Mouse (Mus musculus) spleen, postnatal 4 days (tissue): ENCODE data around the gene Tmod4.
A peak's percentile ranks its signal among the peaks of the same experiment; 100 is the strongest.
"Not testable (repeated sequence)": the region's sequence is repeated elsewhere in the genome, so short reads cannot be mapped to it uniquely, and the experiment has no call there.

Experiments used
- DNase-seq, 2 experiments: peaks; one replicate each; pipeline ENCODE4 v3.0.0; 2022; ENCODE audit warnings: low spot score in 2 of 2

Gene Tmod4

DNA sequence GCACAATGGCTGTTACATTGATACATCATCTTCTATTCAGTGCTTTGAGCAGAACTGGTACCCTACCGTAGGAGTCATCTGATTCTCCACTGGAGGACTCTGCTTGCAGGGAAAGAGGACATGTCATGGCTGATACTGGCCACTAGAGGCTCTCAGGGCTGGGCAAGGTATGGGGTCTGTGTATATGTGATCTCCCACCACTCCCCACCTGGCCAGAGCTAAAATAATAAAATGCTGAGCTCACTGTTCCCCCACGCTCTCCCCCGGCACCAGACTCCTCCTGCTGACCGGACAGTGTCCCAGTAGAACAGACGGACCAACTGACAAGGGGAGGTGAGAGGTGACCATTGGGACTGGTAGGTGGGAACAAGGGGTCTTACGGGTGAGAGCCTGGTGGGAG, at the start of gene Tmod4:
TSS of gene Tmod4 (plus strand) at position 231 of the 400 bp plus-strand sequence.
- no peak for DNase-seq

DNA sequence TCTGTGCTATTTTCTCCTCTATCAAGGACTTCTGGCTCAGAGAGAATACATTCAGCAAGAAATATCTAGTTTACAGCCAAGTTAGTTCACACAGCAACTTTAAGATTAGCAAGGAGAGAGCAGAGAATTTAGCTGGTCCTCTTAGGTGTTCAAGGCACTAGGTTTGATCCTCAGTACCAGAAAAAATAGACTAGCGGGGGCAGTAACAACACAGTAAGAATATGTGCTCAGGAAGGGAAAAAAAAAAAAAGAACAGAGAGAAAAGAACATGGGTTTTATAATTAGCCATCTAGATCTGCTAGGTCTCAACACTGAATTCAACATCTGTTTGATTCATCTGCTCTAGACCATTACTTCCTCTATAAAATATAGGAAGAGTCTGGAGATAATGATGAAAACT, 36.2 kb upstream of the Tmod4 start:
- no peak for DNase-seq

DNA sequence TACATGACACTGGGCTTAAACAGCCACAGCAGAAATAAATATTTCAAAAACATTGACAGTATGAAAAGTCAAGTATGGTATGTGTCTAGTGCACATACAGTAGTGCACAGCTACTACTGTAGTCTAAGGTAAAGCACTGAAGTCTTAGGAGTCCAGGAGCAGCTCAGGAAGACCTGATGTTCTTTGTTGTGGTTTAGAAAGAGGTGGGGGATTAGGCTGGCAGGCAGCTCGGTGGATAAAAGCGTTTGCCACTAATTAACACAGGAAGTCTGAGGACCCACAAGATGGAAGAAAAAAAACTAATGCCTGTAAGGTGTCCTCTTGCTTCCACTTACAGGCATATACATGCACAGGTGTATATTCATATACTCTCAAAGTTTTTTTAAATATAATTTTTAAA, 23.4 kb upstream of the Tmod4 start:
- DNase-seq, result no peak

DNA sequence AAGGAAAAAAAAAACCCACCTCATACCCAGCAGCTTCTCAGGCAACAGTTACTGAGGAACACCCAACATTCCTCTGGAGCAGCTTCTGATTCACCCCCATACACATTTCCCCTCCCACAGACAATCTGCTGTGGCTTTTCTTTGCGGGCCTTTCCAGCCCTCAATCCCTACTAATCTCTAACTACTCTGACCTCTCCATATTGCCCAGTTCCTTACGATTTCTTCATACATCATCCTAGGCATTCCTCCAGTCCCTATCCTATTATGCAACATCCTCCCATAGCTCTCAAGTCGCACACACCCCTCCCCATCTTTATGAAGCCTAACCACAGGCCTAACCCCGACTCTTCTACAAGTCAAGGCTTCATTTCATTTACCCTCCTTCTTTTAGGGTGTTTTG, 19.2 kb upstream of the Tmod4 start:
- no peak for DNase-seq

DNA sequence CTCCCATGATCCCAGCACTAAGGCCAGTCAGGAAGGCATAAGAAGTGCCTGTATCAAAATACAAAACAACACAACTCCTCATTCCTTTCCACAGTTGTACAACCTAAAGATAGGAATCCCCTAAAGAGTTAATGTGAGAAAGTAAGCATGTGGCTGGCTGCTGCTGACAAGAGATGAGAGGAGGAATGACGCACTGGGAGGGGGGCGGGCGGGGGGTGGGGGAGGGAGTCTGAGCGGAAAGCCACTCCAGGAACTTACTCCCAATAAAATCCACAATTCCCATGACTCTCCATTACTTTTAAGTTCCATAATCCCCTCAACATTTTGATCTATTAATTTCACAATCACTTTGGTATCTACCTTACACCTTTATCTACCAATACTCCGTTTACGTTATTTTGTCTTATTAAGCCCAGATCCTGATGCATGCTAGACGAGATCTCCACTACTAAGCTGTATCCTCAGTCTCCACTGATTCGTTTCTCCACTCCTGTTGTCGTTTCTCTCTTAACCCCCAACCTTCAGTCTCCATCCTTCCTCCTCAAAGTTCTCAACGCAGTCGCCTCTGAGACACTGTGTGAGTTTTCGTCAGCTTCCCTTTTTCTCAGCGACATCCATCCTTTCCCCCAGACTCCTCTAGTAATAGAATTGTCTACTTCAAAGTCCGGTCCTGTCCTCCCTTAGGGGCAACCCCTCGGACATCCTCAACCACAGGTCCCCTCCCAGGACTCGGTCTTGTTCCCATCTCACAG, 18.5 kb upstream of the Tmod4 start:
- no peak for DNase-seq

DNA sequence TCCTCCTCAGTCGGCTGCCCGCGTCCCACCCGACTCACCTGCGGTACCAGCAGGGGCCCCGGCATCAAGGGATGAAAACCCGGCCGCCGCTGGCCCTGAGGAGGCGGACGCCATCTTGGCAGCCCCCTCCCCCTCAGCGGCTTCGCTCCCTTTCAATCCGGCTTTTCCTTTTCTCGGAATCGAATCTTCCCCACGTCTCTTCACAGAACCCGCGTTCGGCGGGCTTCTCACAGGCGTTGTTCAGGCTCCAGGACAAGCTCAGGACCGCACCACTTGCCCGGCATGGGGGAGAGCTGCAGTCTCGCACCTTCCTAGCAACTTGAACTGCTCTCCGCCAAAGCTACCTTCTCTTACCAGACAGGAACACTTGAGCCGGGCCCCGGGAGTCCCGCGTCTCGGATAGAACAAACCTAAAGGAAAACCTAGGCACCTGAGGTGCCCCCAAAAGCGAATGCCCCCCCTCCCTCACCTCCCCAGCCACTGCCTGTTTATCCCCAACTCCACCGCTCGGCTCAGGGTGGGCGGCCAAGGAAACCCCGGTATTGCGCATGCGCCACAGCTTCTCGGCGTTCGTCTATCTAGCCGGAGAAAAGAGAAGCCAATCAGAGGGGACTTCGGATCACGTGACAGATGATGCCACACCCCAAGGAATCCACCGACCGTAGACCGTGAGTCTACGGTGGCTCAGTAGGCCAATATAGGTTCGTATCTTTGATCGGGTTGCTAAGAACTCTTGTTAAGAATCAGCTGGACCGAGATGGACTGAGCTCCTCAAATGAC, 17.7 kb upstream of the Tmod4 start, which contains the start of gene Pip5k1a:
TSS of gene Pip5k1a (minus strand) at position 593 of the 780 bp plus-strand sequence.
- DNase-seq, result peak; percentile 96 to 98

DNA sequence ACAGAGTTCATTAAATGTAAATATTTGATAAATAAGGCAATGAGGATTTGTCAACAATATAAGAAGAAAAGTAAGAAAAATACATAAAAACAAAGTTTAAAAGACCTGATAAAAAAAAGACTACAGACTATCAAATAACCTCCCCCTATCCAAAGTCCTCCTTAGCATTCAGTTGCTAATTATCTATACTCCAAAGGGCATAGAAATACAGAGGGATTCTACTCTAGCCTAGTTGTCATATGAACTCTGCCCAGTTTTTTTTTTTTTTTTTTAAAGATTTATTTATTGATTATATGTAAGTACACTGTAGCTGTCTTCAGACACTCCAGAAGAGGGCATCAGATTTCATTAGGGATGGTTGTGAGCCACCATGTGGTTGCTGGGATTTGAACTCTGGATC, 17.0 kb upstream of the Tmod4 start:
- not testable (repeated sequence) for DNase-seq

DNA sequence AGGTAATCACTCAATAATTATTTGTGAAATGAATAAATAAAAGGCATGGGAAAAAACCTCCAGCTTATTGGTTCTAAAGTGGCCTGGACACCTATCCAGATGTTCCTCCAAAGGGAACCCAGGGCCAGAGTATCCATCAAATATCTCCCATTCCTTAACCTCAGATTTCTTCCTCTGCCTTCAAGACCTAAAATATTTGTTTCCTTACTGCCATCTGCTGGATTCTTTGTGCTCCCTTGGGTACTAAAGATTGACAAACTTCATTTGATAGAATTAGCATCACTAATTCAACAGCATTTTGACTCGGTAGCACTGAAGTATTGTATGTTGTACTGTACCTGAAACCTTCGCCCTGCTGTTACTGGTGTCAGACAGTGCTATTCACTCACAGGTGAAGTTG, 16.4 kb upstream of the Tmod4 start:
- DNase-seq, result no peak

DNA sequence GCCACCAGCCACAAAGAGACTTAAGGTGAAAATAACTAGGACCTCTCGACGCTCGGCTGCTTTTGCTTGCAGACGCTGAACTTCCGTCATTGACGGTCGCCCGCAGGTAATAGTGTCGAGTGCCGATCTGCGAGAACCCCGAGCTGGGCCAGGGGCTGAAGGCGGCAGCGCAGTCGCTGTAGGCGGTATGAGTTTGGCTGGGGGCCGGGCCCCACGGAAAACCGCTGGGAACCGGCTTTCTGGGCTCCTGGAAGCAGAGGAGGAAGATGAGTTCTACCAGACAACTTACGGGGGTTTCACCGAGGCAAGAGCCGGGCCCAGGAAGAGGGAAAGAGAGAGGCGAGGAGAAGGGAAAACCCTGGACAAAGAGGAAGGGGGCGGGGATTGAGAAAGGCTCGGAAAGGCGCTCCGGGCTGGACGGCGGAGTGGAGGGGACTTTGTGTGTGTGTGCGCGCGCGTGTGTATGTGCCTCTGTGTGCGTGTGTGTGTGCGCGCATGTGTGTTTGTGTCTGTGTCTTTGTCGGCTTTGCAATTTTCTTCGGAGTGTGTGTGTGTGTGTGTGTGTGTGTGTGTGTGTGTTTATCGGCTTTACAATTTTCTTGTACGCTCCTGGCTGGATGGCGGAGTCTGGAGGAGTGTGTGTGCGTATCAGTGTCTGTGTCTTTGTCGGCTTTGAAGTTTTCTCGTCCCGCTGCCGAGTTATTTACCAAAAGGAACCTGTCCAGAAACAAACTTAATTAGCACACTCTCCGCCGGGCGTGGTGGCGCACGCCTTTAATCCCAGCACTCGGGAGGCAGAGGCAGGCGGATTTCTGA, 13.2 kb upstream of the Tmod4 start, which contains the start of gene Vps72:
TSS of gene Vps72 (plus strand) at position 112 of the 816 bp plus-strand sequence.
- DNase-seq, result peak; percentile 86 to 91

DNA sequence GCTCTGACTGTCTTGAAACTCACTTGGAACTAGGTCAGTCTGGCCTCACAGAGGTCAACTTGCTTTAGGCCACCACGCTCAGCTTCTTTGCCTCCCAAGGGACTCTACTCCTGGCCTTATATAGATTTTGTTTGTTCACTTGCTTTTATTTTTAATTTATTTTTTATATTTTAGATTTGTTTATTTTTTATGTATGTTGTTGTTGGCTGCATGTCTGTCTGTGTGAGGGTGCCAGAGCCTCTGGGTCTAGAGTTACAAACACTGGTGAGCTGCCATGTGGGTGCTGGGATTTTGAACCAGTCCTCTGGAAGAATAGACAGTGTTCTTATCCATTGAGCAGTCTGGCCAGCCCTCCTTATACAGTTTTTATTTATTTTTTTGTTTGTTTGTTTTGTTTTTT, 11.5 kb upstream of the Tmod4 start:
- no peak for DNase-seq

DNA sequence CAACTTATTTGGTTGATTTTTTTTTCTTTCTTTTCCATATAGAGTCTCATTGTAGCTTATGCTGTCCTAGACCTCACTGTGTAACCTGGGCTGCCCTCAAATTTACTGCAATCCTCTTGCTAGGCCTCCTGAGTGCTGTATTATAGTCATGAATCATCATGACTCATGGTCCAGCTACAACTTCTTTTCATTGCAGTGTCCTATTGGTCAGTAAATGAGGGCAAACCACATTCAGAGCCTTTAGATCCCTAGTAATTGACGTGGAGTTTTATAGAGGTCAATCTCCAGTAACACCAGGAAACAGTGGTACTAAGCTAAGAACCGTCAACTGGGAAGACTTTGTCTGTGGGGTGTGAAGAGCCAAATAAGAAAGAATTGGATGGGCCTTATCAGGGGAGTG, 6.5 kb upstream of the Tmod4 start:
- DNase-seq, result no peak

DNA sequence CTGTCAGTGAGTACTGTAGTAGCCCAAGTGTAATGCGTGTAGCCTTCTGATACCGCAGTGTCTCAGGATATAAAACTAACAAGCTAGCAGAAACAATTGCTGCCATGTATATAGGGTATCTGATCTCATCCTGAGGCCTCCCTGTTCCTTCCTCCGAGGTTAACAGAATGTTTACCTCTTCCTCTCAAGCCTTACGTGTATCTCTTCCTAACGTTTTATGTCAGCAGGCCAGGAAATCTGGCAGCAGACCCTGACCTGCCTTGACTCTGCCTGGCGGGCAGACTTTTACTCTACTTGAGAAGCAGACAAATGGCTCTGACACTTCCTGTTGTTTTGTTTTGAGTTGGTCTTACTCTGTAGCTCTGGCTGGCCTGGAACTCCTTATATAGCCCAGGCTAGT, 2.7 kb upstream of the Tmod4 start:
- DNase-seq, result no peak

DNA sequence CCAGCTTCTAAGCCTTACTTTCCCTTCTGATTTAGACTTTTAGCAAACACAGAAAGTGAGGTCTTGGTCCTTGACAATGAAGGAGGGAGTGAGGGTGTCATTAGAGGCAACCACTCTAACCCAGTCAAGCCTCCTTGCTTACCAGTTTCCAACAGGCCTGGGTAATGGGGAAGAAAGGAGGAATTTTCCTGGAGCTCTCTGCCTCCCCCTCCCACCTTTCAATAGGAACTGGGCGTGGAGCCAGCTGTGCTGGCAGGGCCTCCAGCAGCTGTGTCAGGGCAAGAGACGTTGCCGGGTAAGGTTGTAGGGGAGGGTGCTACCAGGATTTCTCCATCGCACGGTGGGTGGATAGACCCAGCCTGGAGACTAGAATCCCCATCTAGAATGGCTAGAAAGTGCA, 696 bp downstream of the Tmod4 start:
- no peak for DNase-seq

DNA sequence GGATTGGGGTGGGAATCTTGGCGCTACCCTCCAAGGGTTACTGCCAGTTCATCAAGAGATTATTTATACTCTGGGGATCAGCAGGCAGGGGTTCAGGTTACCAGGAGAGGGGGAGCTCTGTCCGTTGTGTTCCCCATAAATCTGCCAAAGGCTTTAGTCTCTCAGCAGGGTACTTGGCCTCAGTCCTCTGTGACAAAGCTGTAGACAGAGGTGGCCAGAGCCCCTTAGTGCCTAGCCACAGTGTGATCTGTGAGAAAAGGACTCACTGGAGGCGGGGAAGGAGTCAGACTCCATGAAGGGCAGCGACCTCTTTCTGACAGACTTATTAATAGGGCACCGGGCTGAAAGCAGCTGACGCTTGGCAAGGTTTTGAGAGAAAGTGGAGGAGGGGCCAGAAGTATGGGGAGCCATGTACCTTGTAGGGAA, 5.0 kb downstream of the Tmod4 start:
- DNase-seq, result no peak

DNA sequence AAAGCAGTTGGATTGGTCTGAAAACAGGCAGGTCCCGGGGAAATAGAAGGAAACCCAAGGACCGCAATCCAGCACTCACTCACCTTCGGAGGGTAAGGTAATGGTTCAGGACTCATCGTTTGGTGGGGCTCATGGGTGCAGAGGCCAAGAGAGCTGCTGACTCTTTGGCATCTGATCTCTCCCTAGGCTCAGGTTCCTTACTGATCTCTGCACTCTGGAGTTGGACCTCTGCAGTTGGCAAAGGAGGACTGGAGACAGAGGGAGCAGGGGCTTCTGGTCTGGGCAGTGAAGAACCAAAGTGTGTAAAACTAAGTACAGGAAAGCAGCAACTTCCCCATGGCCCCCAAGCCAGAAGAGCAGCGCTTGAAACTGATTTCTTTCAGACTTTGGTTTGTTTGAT, 5.8 kb downstream of the Tmod4 start:
- DNase-seq, result no peak

DNA sequence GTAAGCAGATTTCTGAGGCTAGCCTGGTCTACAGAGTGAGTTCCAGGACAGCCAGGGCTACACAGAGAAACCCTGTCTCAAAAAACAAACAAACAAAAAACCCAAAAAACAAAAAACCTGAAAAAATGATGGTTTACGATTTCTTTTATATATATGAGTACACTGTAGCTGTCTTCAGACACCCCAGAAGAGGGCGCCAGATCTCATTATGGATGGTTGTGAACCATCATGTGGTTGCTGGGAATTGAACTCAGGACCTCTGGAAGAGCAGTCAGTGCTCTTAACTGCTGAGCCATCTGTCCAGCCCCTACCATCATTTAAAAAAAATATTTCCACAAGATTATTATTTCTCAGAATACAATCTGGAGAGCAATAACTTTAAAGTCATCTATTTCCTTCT, 8.1 kb downstream of the Tmod4 start:
- not testable (repeated sequence) for DNase-seq

DNA sequence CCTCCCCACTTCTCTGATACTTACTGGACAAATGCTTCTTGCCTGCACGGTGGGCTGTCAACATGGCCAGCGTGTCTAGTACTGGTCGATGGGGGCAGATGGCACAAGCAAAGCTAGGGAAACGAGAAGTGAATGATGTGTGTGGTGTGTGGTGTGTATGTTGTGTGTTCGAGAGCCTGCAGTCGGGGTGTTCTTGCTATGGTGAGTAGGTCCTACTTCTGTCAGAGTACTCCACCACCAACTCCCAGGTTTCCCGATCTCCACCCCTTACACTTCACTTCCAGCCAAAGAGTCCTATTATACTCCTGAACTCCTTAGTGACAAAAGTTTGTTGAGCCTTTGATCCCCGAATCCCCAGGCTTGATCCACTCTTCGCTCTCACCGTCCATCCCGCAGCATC, 8.9 kb downstream of the Tmod4 start:
- peak in 1 of 2 experiments; percentile 66 for DNase-seq

DNA sequence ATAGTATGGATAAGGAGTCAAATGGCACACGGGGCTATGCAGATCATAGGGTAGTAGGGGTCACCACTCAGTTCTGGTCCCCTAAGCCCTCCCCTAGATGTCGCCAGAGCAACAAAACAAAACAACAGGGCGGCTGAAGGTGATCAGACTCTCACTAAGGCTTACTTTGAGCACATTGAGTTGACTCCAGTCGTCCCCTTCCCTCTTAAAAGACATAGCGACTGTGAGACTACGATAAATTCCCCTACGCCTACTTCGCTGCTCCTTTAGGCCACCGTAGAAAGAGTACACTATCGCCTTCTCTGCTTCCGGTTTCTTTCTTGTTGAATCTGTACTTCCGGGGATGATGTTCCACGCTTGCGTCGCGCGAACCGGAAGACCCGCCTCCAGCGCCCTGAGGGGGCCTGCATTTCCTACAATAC, 9.4 kb downstream of the Tmod4 start, which contains the start of the genes Scnm1 and Lysmd1:
TSS of gene Scnm1 (minus strand) at position 332 of the 422 bp plus-strand sequence.
TSS of gene Lysmd1 (plus strand) at position 409 of the 422 bp plus-strand sequence.
- DNase-seq, result peak; percentile 87 to 90

DNA sequence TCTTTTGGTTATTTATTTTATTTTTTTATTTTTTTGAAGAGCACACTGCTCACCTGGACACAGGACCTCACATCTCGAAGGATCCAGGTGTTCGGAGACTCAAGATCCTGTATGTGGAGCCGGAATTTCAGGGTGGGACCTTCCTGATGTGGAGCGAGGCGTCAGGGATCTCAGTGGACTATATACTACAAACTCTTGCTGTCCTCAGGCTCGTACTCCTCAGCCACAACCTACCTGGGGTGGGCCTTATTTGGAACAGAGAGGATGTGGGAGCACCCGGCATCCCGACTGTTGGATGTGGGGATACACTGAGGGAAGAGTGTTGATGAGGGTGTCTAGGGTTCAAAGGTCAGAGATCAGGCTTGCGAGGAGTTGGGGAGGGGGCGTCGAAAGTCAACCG, 9.9 kb downstream of the Tmod4 start:
- not testable (repeated sequence) for DNase-seq

DNA sequence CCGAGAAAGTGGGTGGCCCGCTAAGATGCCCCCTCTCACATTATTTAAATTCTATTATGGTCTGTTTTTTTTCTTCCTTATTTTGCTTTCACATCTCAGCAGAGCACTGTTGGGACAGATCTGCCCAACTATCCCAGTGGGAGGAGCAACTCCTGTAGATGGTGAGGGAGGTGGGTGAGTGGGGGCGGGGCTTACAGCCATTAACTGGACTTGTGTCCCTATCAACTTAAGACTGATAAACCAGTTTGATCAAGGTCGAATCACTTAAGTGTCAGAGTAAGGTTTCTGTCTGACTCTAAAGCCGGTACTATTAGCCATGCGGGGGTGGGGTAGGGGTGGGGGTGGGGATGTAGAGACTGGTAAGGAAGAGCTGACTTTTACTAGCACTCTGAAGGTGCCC, 10.7 kb downstream of the Tmod4 start:
- DNase-seq, result peak; percentile 69 to 78

DNA sequence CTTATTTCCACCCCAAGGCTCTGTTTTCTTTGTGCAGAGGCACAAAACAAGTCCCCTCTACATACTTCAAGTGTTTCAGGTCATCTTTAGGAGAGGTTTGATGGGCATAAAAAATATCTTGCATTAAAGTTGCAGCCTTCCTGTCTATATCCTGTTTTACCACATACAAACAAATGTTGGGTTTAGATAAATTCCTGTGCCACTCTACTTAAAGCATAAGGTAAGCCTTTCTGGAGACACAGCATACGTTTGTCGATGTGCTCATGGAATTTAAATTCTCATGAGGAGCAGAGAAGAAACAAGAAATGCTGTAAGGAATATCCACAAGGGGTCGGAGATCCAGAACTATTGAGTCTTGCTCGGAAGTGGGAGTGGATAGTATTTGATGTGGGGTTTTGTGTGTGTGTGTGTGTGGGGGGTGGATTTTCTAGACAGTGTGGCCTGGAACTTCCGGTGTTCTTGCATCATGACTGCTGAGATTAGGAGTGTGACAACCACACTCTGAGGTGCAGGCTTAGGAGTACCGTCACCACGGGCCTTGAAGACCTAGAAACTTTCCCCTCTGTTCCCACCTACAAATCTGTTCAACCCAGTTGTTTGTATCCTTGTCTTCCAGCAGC, 11.3 kb downstream of the Tmod4 start:
- DNase-seq, result peak in 1 of 2 experiments; percentile 60
